Mouse (Mus musculus) limb, embryonic 12.5 days (tissue): ENCODE data around the gene Lhfpl4. TPM values are rescaled to one million over a fixed set of nuclear protein-coding genes. Genes with fewer than 3 reads are reported as not detected.
A peak's percentile ranks its signal among the peaks of the same experiment; 100 is the strongest.

Experiments used
- ATAC-seq: fragments of 200-750 bp; cut with Nextera tagmentation; 2 replicates; pipeline ENCODE4 v1.8.0; 2017; ENCODE audit warnings: low read depth, moderate TSS enrichment; ENCODE audit not compliant: insufficient number of reproducible peaks, insufficient read depth, low FRiP score, low TSS enrichment
- H3K27ac ChIP-seq: fragments of 300-500 bp; sonication (generic); 2 replicates; pipeline ENCODE4 v1.5.1; 2016; ENCODE audit warnings: mild to moderate bottlenecking, moderate library complexity
- H3K27me3 ChIP-seq: fragments of 300-500 bp; sonication (generic); 2 replicates; pipeline ENCODE4 v1.6.1; 2016; ENCODE audit warnings: mild to moderate bottlenecking, moderate library complexity
- H3K36me3 ChIP-seq: fragments of 300-500 bp; sonication (generic); 2 replicates; pipeline ENCODE4 v1.6.1; 2016; ENCODE audit warnings: mild to moderate bottlenecking, moderate library complexity
- H3K4me1 ChIP-seq: fragments of 300-500 bp; sonication (generic); replicated peaks from 2 replicates; pipeline ENCODE4 v1.6.1; 2016
- H3K4me2 ChIP-seq: fragments of 300-500 bp; sonication (generic); 2 replicates; pipeline ENCODE4 v1.6.1; 2016; ENCODE audit warnings: mild to moderate bottlenecking, moderate library complexity
- H3K4me3 ChIP-seq: fragments of 300-500 bp; sonication (generic); replicated peaks from 2 replicates; pipeline ENCODE4 v1.5.1; 2016; ENCODE audit warnings: mild to moderate bottlenecking
- H3K9ac ChIP-seq: fragments of 300-500 bp; sonication (generic); replicated peaks from 2 replicates; pipeline ENCODE4 v1.6.1; 2016; ENCODE audit warnings: mild to moderate bottlenecking, moderate library complexity
- H3K9me3 ChIP-seq: fragments of 300-500 bp; sonication (generic); 2 replicates; pipeline ENCODE4 v1.6.1; 2016; ENCODE audit warnings: mild to moderate bottlenecking, moderate library complexity
- WGBS: fragments of 180-500 bp; shearing (Covaris S2); methylation state at CpG from one replicate; pipeline ENCODE4 v1.1.7; 2016; 5-methylcytosine and 5-hydroxymethylcytosine counted together
- polyA plus RNA-seq: library from polyadenylated mRNA; unstranded; fragments of >200 nt; fragmentation: Nextera tagmentation; extraction: Ambion mirVana; gene quantifications from 2 replicates; pipeline ENCODE4 v1.2.1, GENCODE M21; 2016

The Lhfpl4 gene
- polyA plus RNA-seq = 1.0 and 1.3 TPM in 2 replicates

GRCm38 (mm10) chr6:113194841-113195595 lies at the start of gene Lhfpl4:
Gene Lhfpl4 (minus strand): TSS chr6:113195384.
- 2% methylated on average over 49 of the region's 66 CpGs for WGBS
- H3K9me3 ChIP-seq = no peaks in the 10 kb centered on the region
- H3K4me3 ChIP-seq = peak within 1 kb of the TSS; percentile 52
- H3K27ac ChIP-seq = no peak within 1 kb of the TSS
- H3K9ac ChIP-seq = peak within 1 kb of the TSS; percentile 40
- H3K4me1 ChIP-seq = peaks cover 11% of the 10 kb centered on the region
- no peaks in the 10 kb centered on the region for H3K36me3 ChIP-seq
- ATAC-seq = no peak; the same call in 1 of the 2 replicates
- H3K27me3 ChIP-seq = peaks cover 56% of the 10 kb centered on the region
- H3K4me2 ChIP-seq = peak within 1 kb of the TSS; percentile 82

- H3K4me2 ChIP-seq = no peak overlapping the region
- no peak overlapping the region for H3K9ac ChIP-seq
- H3K9me3 ChIP-seq = no peaks in the 10 kb centered on the region
- no peaks in the 10 kb centered on the region for H3K27me3 ChIP-seq
- peaks cover 10% of the 10 kb centered on the region for H3K4me1 ChIP-seq
- WGBS = 87% methylated on average over 1 of the region's 1 CpGs
- no peak overlapping the region for H3K27ac ChIP-seq
- H3K36me3 ChIP-seq = peaks cover 53% of the 10 kb centered on the region
- ATAC-seq = no peak
- no peak overlapping the region for H3K4me3 ChIP-seq
These were observed 47.6 kb upstream of the Lhfpl4 start for GRCm38 (mm10) chr6:113242753-113243152.

DNA sequence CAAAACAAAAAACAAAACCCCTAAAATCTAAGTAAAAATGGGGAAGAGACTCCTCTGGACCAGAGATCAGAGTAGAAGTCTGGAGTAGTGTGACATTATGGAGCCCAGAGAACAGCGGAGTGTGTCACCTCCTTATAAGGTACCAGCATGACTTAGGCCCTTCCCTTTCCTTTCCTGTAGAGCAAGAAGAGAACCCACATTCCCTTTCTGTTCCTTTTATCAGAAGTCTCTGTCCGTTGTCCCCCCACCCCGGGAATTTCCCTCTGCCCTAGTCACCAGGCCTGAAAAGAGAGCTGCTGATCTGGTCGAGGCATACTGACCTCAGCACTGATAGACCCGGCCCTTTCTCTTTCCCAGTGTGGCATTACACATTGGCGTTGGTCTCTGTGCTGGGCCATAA lies 43.3 kb upstream of the Lhfpl4 start:
- H3K9me3 ChIP-seq = no peaks in the 10 kb centered on the region
- 31% methylated on average over 6 of the region's 6 CpGs for WGBS
- H3K36me3 ChIP-seq = peaks cover 29% of the 10 kb centered on the region
- H3K27ac ChIP-seq = no peak overlapping the region
- no peak for ATAC-seq
- peaks cover 10% of the 10 kb centered on the region for H3K4me1 ChIP-seq
- no peaks in the 10 kb centered on the region for H3K27me3 ChIP-seq
- H3K9ac ChIP-seq = peak overlapping the region; percentile 78
- peak overlapping the region; percentile 88 for H3K4me2 ChIP-seq
- H3K4me3 ChIP-seq = peak overlapping the region; percentile 99

GRCm38 (mm10) chr6:113237542-113238270 lies 42.5 kb upstream of the Lhfpl4 start, which contains the start of gene Mtmr14:
Gene Mtmr14 (plus strand): TSS chr6:113237843.
- Histone ChIP-seq H3K4me3 (peak within 1 kb of the TSS; percentile 99), H3K4me2 (peak within 1 kb of the TSS; percentile 88), H3K9ac (peak within 1 kb of the TSS; percentile 78), H3K27me3 (no peaks in the 10 kb centered on the region), H3K27ac (peak within 1 kb of the TSS; percentile 53; the same call in 1 of the 2 replicates), H3K36me3 (peaks cover 21% of the 10 kb centered on the region), H3K9me3 (no peaks in the 10 kb centered on the region), H3K4me1 (peaks cover 10% of the 10 kb centered on the region)
- peak; percentile 97 for ATAC-seq
- under 1% methylated on average over 51 of the region's 55 CpGs for WGBS

DNA sequence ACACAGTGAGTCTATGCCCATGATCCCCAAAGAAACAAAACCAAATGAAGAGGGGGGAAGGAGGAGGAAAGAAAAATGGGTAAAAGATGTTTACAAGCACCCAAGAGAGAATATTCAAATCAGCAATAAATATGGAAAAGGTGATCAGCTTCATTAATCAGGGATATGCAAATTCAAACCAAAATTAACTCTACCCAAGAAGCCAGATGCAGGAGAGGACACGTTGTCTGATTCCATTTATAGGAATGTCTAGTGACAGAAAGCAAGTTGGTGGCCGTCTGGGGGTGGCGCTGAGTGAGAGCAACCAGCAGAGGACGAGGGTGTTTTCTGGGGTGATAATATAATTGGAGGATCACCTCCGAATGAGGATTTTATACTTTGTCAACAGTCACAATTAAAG lies 40.0 kb upstream of the Lhfpl4 start:
- Histone ChIP-seq H3K4me2 (no peak overlapping the region), H3K27me3 (no peaks in the 10 kb centered on the region), H3K4me1 (peaks cover 10% of the 10 kb centered on the region), H3K27ac (no peak overlapping the region), H3K9ac (no peak overlapping the region), H3K4me3 (no peak overlapping the region), H3K36me3 (peaks cover 2% of the 10 kb centered on the region; the same call in 1 of the 2 replicates), H3K9me3 (0 out of 2 replicates have a peak, but pooled peaks cover 3% of the 10 kb centered on the region)
- no peak for ATAC-seq
- 73% methylated on average over 5 of the region's 5 CpGs for WGBS

- Histone ChIP-seq H3K4me1 (no peaks in the 10 kb centered on the region), H3K36me3 (no peaks in the 10 kb centered on the region), H3K9me3 (0 out of 2 replicates have a peak, but pooled peaks cover 3% of the 10 kb centered on the region), H3K4me2 (no peak overlapping the region), H3K27ac (no peak overlapping the region), H3K9ac (no peak overlapping the region), H3K4me3 (no peak overlapping the region), H3K27me3 (no peaks in the 10 kb centered on the region)
- no peak for ATAC-seq
These were observed 31.5 kb upstream of the Lhfpl4 start for GRCm38 (mm10) chr6:113226705-113227104.

GRCm38 (mm10) chr6:113225798-113226197 lies 30.6 kb upstream of the Lhfpl4 start:
- Histone ChIP-seq H3K9ac (no peak overlapping the region), H3K27me3 (no peaks in the 10 kb centered on the region), H3K4me2 (no peak overlapping the region), H3K4me3 (no peak overlapping the region), H3K36me3 (no peaks in the 10 kb centered on the region), H3K9me3 (no peaks in the 10 kb centered on the region), H3K27ac (no peak overlapping the region), H3K4me1 (no peaks in the 10 kb centered on the region)
- WGBS = 78% methylated on average over 4 of the region's 4 CpGs
- no peak for ATAC-seq

- Histone ChIP-seq H3K4me1 (no peaks in the 10 kb centered on the region), H3K4me2 (no peak overlapping the region), H3K9ac (no peak overlapping the region), H3K4me3 (no peak overlapping the region), H3K36me3 (no peaks in the 10 kb centered on the region), H3K27ac (no peak overlapping the region), H3K27me3 (no peaks in the 10 kb centered on the region), H3K9me3 (peaks cover 3% of the 10 kb centered on the region; the same call in 1 of the 2 replicates)
- ATAC-seq = no peak
- 68% methylated on average over 2 of the region's 2 CpGs for WGBS
These were observed 21.1 kb upstream of the Lhfpl4 start for GRCm38 (mm10) chr6:113216280-113216679.

- Histone ChIP-seq H3K36me3 (no peaks in the 10 kb centered on the region), H3K9ac (no peak overlapping the region), H3K27ac (no peak overlapping the region), H3K4me1 (peaks cover 11% of the 10 kb centered on the region), H3K9me3 (no peaks in the 10 kb centered on the region), H3K4me3 (peak overlapping the region; percentile 52), H3K4me2 (peak overlapping the region; percentile 82), H3K27me3 (peaks cover 56% of the 10 kb centered on the region)
- 18% methylated on average over 9 of the region's 9 CpGs for WGBS
- no peak for ATAC-seq
These were observed 410 bp upstream of the Lhfpl4 start for GRCm38 (mm10) chr6:113195596-113195992.

DNA sequence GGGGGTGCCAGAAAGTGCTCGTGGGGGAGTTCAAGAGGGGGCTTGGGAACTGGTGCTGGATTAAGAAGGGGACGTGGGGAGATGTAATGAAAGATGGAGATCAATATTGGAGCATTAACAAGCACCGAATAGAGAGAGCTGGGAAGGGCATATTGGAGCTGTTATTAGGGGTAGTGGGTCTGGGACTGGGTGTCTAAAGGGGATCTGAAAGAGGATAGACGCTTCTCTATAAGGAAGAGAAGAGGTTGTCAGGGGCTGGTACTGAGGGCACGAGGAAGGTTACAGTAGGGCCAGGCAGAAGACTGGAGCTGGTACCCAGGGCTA lies 705 bp downstream of the Lhfpl4 start:
- 7% methylated on average over 5 of the region's 5 CpGs for whole genome bisulfite sequencing
- no peak for ATAC-seq
- H3K27me3 ChIP-seq = peaks cover 56% of the 10 kb centered on the region

DNA sequence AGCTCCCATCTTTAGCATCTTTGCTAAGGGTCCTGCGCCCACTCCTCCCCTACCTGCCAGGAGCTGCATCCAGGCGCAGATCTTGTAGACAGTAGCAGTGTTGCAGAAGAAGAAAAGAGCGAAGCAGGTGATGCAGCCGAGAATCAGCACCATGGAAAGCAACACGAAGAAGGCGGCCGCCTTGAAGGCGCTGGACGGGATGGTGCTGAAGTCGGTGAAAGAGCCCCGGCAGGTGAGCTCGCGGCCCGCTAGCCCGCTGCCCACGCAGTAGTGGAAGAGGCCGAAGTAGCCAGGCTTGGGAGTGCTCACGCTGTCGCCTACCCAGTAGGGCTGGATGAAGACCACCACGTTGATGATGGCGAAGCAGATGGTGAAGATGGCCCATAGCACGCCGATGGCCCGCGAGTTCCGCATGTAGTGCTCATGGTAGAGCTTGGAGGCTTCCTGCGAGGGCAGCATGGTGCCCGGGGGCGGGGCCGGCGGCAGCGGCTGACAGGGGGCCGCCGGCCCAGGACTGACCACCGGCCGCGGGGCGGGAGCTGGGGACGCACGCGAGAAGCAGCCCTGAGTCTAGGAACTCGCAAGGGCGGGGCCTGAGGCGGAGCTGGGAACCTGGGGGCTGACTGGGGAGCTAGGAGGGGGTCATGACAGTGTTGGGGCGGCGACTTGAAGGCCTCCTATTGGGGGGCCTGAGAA lies 1.3 kb downstream of the Lhfpl4 start:
- Histone ChIP-seq H3K27me3 (peaks cover 56% of the 10 kb centered on the region), H3K27ac (no peak overlapping the region), H3K4me1 (peaks cover 11% of the 10 kb centered on the region), H3K9me3 (no peaks in the 10 kb centered on the region), H3K4me3 (peak overlapping the region; percentile 19; the same call in 1 of the 2 replicates), H3K9ac (0 out of 2 replicates have a peak overlapping the region, but pooled peaks have one; percentile 12), H3K36me3 (no peaks in the 10 kb centered on the region), H3K4me2 (peak overlapping the region; percentile 82)
- peak; percentile 73; the same call in 1 of the 2 replicates for ATAC-seq
- 3% methylated on average over 46 of the region's 46 CpGs for WGBS

More for the DNA sequence above, 705 bp downstream of the Lhfpl4 start:
- H3K27ac ChIP-seq = no peak overlapping the region
- H3K9ac ChIP-seq = no peak overlapping the region
- H3K4me1 ChIP-seq = peaks cover 11% of the 10 kb centered on the region
- H3K4me2 ChIP-seq = peak overlapping the region; percentile 82
- H3K9me3 ChIP-seq = no peaks in the 10 kb centered on the region
- no peaks in the 10 kb centered on the region for H3K36me3 ChIP-seq
- peak overlapping the region; percentile 52 for H3K4me3 ChIP-seq
